Mouse (Mus musculus) spleen, postnatal 10 days (tissue): ENCODE measurements around the gene Fau.
A peak's percentile ranks its signal among the peaks of the same experiment; 100 is the strongest.

Source experiments
- DNase-seq, 2 experiments: peaks; one replicate each; pipeline ENCODE4 v3.0.0; 2021 to 2022; ENCODE audit warnings: low spot score in 2 of 2

The Fau gene

GRCm38 (mm10) chr19:6070571-6071250, 13.1 kb downstream of the Fau start:
- no peak for DNase-seq

GRCm38 (mm10) chr19:6071261-6071660, 13.6 kb downstream of the Fau start:
- no peak for DNase-seq

GRCm38 (mm10) chr19:6073889-6074288, 16.2 kb downstream of the Fau start:
- no peak for DNase-seq

- peak; percentile 79 to 87 for DNase-seq
Measured at GRCm38 (mm10) chr19:6076564-6077393, 19.1 kb downstream of the Fau start, which contains the start of gene Vps51. Gene Vps51, minus strand, starts transcription at chr19:6077231.

- no peak for DNase-seq
Measured at GRCm38 (mm10) chr19:6079983-6080480, 22.4 kb downstream of the Fau start, which contains the start of gene Tmem262. Gene Tmem262, plus strand, starts transcription at chr19:6080033.

GRCm38 (mm10) chr19:6082156-6082555, 24.5 kb downstream of the Fau start, which contains the start of gene Gm28374:
Gene Gm28374, minus strand, starts transcription at chr19:6082256.
- no peak for DNase-seq

- peak; percentile 93 to 97 for DNase-seq
Measured at GRCm38 (mm10) chr19:6084478-6085248, 27.0 kb downstream of the Fau start, which contains the start of the genes Zfpl1 and Cdca5. Gene Zfpl1, minus strand, starts transcription at chr19:6084956. Gene Cdca5, plus strand, starts transcription at chr19:6084983.

GRCm38 (mm10) chr19:6085417-6085879, 27.8 kb downstream of the Fau start:
- peak; percentile 63 to 83 for DNase-seq

GRCm38 (mm10) chr19:6088841-6089240, 31.2 kb downstream of the Fau start:
- DNase-seq, result no peak

- DNase-seq, result no peak
Measured at GRCm38 (mm10) chr19:6094119-6094518, 36.5 kb downstream of the Fau start, which contains the start of gene AC131692.1. Gene AC131692.1, plus strand, starts transcription at chr19:6094419.

- no peak for DNase-seq
Measured at GRCm38 (mm10) chr19:6097847-6098246, 40.2 kb downstream of the Fau start.

GRCm38 (mm10) chr19:6101186-6101585, 43.5 kb downstream of the Fau start:
- DNase-seq, result no peak

- DNase-seq, result peak; percentile 78 to 86
Measured at GRCm38 (mm10) chr19:6102169-6102853, 44.7 kb downstream of the Fau start.

- DNase-seq, result no peak
Measured at GRCm38 (mm10) chr19:6104476-6104875, 46.8 kb downstream of the Fau start.

- no peak for DNase-seq
Measured at GRCm38 (mm10) chr19:6105586-6105985, 47.9 kb downstream of the Fau start, which contains the start of gene Naaladl1. Gene Naaladl1, plus strand, starts transcription at chr19:6105782.
